Mouse (Mus musculus): ENCODE measurements at regions not wholly inside any gene's neighbourhood (a gene's known extent, or its start where the extent isn't known, plus 50 kb on each side); places are given as distances from the start of the nearest gene placed in this dataset.
"Not testable (repeated sequence)": the region's sequence is repeated elsewhere in the genome, so short reads cannot be mapped to it uniquely, and the experiment has no call there.

GRCm38 (mm10) chr11:31545514-31545913 is 126.2 kb downstream of the Bod1 start:
- TF ChIP-seq EP300 (IDR thresholded peaks at IDR 0.05; ENCODE audit: insufficient read depth, low read depth, low read length); CTCF (IDR thresholded peaks at IDR 0.05): not testable (repeated sequence)
